Mouse (Mus musculus): ENCODE measurements around the gene Kcnj11. TPM values are rescaled to one million over a fixed set of nuclear protein-coding genes. Genes with fewer than 3 reads are reported as not detected.
A peak's percentile ranks its signal among the peaks of the same experiment; 100 is the strongest.

The Kcnj11 gene
- polyA plus RNA-seq (2015; fragmentation: Nextera tagmentation; extraction: Ambion mirVana) = 1.9 and 2.7 TPM in 2 replicates

DNA sequence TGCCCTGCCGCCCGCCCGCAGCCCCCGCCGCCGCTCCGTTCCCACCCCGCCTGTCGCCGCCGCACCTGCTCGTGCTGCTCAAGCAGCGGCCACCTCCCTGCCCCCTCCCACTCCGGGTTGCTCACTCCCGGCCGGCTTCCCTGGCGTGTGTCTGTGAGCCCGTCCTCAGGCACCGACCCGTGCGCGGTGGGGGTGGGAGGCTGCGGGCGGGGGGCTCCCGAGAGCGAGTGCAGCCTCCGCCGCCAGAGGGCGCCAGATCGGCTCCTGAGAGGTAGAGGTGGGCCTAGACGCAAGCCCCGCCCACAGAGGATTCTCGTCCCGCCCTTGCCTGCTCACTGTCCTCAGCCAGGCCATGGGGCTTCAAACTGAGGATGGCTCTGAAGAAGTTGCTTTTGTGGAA lies at the start of gene Kcnj11:
Gene Kcnj11 (minus strand): TSS at position 202 of the 400 bp plus-strand sequence.
- H3K27ac ChIP-seq (replicated peaks) = peak within 1 kb of the TSS; percentile 37; the same call in 1 of the 2 replicates
- peak within 1 kb of the TSS; percentile 83 for H3K4me2 ChIP-seq
- ATAC-seq (ENCODE audit: low FRiP score) = peak; percentile 80
- peak within 1 kb of the TSS; percentile 76 for H3K9ac ChIP-seq (replicated peaks)
- H3K9me3 ChIP-seq (replicated peaks) = no peaks in the 10 kb centered on the region
- peaks cover 56% of the 10 kb centered on the region for H3K4me1 ChIP-seq
- H3K4me3 ChIP-seq (replicated peaks) = peak within 1 kb of the TSS; percentile 64
- H3K36me3 ChIP-seq = no peaks in the 10 kb centered on the region
- WGBS = under 1% methylated on average over 33 of the region's 34 CpGs
- peaks cover under 1% of the 10 kb centered on the region; the same call in 1 of the 2 replicates for H3K27me3 ChIP-seq (replicated peaks)

DNA sequence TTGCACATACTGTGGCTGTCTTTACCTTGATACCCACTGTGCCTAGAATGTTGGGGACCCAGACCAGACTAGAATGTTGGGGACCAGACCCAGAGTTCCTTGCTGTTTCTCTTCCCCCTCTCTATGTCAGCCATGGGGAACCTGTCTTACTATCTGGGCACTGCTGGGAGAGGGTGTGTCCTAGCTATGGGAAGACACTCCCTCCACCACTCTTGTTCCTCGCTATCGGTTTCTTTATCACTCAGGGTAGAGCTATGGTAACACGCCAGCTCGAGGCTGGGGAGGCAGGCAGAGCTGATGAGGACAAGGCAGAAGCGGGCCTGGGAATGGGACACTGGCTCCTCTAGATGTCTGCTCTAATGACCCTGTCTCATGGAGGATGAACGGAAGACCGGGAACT lies 46.9 kb upstream of the Kcnj11 start:
- H3K9ac ChIP-seq (replicated peaks) = no peak overlapping the region
- H3K36me3 ChIP-seq = no peaks in the 10 kb centered on the region
- H3K27me3 ChIP-seq (replicated peaks) = no peaks in the 10 kb centered on the region
- H3K27ac ChIP-seq (replicated peaks) = no peak overlapping the region
- no peak overlapping the region for H3K4me3 ChIP-seq (replicated peaks)
- peaks cover 8% of the 10 kb centered on the region for H3K4me1 ChIP-seq
- H3K4me2 ChIP-seq = no peak overlapping the region
- WGBS = 94% methylated on average over 7 of the region's 7 CpGs
- ATAC-seq (ENCODE audit: low FRiP score) = no peak
- no peaks in the 10 kb centered on the region for H3K9me3 ChIP-seq (replicated peaks)

DNA sequence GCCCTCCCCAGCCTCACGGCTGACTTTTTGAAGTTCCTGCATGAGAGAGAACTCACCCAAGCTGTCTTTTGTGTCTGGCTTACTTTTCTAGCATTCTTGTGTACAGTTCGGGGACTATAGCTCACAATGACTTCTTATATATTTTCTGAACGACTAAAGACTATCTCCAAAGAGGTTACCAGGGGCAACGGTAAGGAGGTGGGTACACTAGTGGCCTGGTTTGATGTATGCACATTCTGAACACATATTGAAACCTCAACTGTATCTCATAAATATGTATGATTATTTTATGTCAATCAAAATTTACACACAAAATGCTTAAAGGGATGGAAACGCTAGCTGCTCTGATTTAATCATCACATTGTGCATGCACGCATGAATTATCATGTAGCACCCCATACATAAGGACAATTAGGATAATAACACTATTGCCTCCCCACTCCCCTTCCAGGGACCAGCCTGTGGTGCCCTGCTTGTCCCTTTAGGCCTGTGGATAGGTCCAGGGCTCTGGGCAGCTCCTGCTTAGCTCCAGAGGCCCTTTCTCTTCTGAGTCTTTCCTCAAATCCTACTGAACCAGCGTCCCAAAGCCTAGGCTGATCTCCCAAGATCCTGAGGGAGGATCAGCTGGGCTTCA lies 46.2 kb upstream of the Kcnj11 start:
- Histone ChIP-seq H3K27ac (replicated peaks) (no peak overlapping the region), H3K9ac (replicated peaks) (no peak overlapping the region), H3K9me3 (replicated peaks) (no peaks in the 10 kb centered on the region), H3K4me2 (no peak overlapping the region), H3K27me3 (replicated peaks) (no peaks in the 10 kb centered on the region), H3K36me3 (no peaks in the 10 kb centered on the region), H3K4me3 (replicated peaks) (no peak overlapping the region), H3K4me1 (peaks cover 8% of the 10 kb centered on the region)
- WGBS = 68% methylated on average over 7 of the region's 7 CpGs
- ATAC-seq (ENCODE audit: low FRiP score) = no peak

DNA sequence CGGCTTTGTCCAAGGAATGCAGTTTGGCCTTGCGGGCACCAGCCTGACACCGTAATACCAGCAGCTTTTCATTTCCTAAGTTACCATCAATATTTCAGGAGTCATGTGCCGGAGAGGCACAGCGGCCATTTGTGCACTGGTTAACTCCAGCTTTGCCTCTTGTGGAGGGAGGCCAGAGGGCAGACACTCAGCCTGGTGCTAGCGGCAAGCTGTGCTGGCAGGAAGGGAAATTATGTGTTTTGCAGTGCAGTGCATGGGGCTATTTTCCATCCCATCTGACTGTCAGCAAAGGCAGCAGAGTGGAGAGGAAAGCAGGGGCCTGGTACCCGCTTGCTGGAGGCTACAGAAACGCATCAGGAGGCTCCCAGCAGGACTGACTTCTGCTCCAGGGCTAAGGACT lies 43.5 kb upstream of the Kcnj11 start:
- Histone ChIP-seq H3K27ac (replicated peaks) (peak overlapping the region; percentile 41), H3K4me3 (replicated peaks) (no peak overlapping the region), H3K9ac (replicated peaks) (no peak overlapping the region), H3K4me2 (no peak overlapping the region), H3K36me3 (no peaks in the 10 kb centered on the region), H3K27me3 (replicated peaks) (peaks cover 5% of the 10 kb centered on the region; the same call in 1 of the 2 replicates), H3K9me3 (replicated peaks) (no peaks in the 10 kb centered on the region), H3K4me1 (peaks cover 8% of the 10 kb centered on the region)
- 52% methylated on average over 8 of the region's 8 CpGs for WGBS
- ATAC-seq (ENCODE audit: low FRiP score) = 0 out of 2 replicates have a peak, but pooled peaks have one; percentile 39

DNA sequence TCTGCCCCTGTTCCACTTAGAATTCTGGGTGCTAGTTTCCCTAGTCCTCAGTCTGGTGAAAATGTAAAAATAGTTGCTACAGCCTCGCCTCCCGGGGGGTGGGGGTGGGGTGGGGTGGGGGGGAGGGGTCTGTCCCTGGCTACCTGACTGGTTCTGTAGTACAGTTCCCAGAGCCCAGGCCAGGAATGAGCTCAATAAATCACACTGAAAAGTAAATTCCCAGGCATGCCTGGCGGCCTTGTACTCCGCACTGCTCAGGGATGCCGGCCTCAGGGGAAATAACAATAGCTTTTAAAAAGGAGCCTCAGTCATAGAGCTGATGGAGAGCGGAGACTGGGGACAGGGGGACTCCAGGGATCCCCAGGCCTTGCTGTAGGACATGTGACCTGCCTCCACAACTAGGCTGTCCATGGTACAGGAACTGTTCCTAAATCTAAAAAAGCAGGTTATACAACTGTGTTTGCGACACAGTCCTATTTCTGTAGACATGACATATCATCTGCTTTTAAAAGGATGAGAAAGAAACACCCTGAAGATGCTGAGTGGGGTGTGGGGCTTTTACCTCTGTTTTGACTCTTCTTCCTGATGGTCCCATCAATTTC lies 37.9 kb upstream of the Kcnj11 start:
- Histone ChIP-seq H3K4me3 (replicated peaks) (no peak overlapping the region), H3K9ac (replicated peaks) (no peak overlapping the region), H3K4me1 (peaks cover 16% of the 10 kb centered on the region), H3K27me3 (replicated peaks) (peaks cover 7% of the 10 kb centered on the region; the same call in 1 of the 2 replicates), H3K4me2 (no peak overlapping the region), H3K9me3 (replicated peaks) (no peaks in the 10 kb centered on the region), H3K27ac (replicated peaks) (no peak overlapping the region), H3K36me3 (no peaks in the 10 kb centered on the region)
- no peak for ATAC-seq (ENCODE audit: low FRiP score)
- 21% methylated on average over 7 of the region's 7 CpGs for WGBS

DNA sequence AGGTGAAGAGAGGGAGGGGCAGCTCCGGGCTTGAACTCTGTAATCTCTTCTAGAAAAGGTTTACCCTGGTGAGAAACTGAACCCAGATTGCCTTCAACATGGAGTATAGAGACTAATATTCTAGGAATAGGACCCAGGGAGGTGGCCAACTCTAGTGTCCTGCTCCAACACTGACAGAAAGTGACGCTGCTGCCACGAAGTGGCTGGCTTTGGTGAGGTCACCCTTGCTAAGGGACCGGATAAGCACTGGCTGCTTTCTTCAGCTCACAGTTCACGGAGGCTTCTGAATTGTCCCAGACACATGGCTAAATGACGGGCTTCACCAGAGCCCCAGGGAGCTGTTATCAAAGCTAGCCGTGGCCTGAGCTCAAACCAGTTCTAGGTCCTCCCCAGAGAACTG lies 33.3 kb upstream of the Kcnj11 start:
- no peak for ATAC-seq (ENCODE audit: low FRiP score)
- peaks cover 9% of the 10 kb centered on the region; the same call in 1 of the 2 replicates for H3K27me3 ChIP-seq (replicated peaks)
- no peaks in the 10 kb centered on the region for H3K36me3 ChIP-seq
- no peak overlapping the region for H3K4me3 ChIP-seq (replicated peaks)
- 35% methylated on average over 7 of the region's 7 CpGs for WGBS
- peaks cover 33% of the 10 kb centered on the region for H3K4me1 ChIP-seq
- no peak overlapping the region for H3K9ac ChIP-seq (replicated peaks)
- no peaks in the 10 kb centered on the region for H3K9me3 ChIP-seq (replicated peaks)
- no peak overlapping the region for H3K4me2 ChIP-seq
- no peak overlapping the region for H3K27ac ChIP-seq (replicated peaks)

DNA sequence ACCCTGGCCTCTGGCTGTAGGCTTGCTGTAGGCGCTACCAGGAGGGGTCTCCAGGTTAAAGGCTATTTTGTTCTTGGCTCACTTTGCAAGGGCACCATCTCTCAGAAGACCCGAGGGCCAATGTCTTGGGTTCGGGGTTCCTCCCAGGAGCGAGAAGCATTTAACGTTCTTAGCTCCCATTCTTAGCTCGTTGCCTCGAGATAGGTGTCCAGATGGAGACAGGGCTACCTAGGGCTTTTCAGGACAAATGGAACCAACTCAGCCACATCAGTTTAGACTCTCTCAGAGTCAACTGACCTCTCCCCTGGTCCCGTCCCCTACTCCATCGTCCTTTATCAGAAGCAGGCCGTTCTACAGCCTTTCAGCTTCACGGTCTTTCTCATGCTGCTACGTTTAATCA lies 31.7 kb upstream of the Kcnj11 start:
- peaks cover 36% of the 10 kb centered on the region for H3K4me1 ChIP-seq
- WGBS = 90% methylated on average over 12 of the region's 12 CpGs
- H3K9ac ChIP-seq (replicated peaks) = no peak overlapping the region
- no peaks in the 10 kb centered on the region for H3K36me3 ChIP-seq
- no peak overlapping the region for H3K4me3 ChIP-seq (replicated peaks)
- H3K4me2 ChIP-seq = no peak overlapping the region
- H3K27ac ChIP-seq (replicated peaks) = peak overlapping the region; percentile 38; the same call in 1 of the 2 replicates
- ATAC-seq (ENCODE audit: low FRiP score) = no peak
- peaks cover 9% of the 10 kb centered on the region; the same call in 1 of the 2 replicates for H3K27me3 ChIP-seq (replicated peaks)
- no peaks in the 10 kb centered on the region for H3K9me3 ChIP-seq (replicated peaks)

DNA sequence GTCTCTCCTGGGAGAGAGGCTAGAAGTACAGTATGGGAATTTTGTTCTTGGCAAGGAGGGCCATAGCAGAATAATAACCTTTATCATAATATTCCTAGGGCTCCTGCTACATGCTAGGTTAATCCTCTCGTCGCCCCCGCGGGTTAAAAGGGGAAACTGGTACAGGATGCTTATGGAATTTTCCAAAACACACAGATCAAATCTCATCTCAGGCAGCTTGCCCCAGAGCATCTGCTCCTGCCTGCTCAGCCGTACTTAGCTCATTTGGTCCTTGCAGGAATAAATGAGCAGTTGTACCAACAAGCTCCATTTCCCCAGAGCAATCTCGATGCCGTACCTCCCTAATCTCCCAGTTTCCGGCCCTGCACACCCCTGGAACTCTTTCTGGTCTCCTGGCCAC lies 31.2 kb upstream of the Kcnj11 start:
- H3K4me2 ChIP-seq = no peak overlapping the region
- H3K27ac ChIP-seq (replicated peaks) = peak overlapping the region; percentile 38; the same call in 1 of the 2 replicates
- H3K36me3 ChIP-seq = no peaks in the 10 kb centered on the region
- ATAC-seq (ENCODE audit: low FRiP score) = no peak
- no peak overlapping the region for H3K4me3 ChIP-seq (replicated peaks)
- 64% methylated on average over 8 of the region's 8 CpGs for WGBS
- peaks cover 36% of the 10 kb centered on the region for H3K4me1 ChIP-seq
- peaks cover 9% of the 10 kb centered on the region; the same call in 1 of the 2 replicates for H3K27me3 ChIP-seq (replicated peaks)
- no peak overlapping the region for H3K9ac ChIP-seq (replicated peaks)
- no peaks in the 10 kb centered on the region for H3K9me3 ChIP-seq (replicated peaks)

DNA sequence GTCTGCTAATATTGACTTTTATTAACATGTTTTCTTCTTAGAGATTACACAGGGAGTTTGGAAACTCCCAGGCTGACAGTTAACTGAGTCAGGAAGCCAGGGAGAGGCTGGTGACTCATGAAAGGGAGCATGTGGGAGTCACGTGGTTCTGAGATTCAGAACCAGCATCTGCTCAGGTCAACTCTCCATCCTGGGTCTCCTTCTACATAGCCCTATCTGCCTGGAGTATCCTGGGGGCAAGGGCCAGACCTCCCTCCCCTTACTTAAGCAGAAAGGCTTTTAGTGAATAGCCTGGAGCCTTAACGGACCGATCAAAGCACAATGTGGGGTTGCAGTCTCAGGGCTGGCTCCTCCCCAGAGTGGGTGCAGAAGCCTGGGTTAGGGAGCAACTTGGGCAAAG lies 30.7 kb upstream of the Kcnj11 start:
- Histone ChIP-seq H3K4me1 (peaks cover 36% of the 10 kb centered on the region), H3K9ac (replicated peaks) (no peak overlapping the region), H3K4me3 (replicated peaks) (no peak overlapping the region), H3K36me3 (no peaks in the 10 kb centered on the region), H3K27me3 (replicated peaks) (peaks cover 12% of the 10 kb centered on the region; the same call in 1 of the 2 replicates), H3K4me2 (no peak overlapping the region), H3K9me3 (replicated peaks) (no peaks in the 10 kb centered on the region), H3K27ac (replicated peaks) (no peak overlapping the region)
- no peak for ATAC-seq (ENCODE audit: low FRiP score)
- WGBS = 14% methylated on average over 3 of the region's 3 CpGs

DNA sequence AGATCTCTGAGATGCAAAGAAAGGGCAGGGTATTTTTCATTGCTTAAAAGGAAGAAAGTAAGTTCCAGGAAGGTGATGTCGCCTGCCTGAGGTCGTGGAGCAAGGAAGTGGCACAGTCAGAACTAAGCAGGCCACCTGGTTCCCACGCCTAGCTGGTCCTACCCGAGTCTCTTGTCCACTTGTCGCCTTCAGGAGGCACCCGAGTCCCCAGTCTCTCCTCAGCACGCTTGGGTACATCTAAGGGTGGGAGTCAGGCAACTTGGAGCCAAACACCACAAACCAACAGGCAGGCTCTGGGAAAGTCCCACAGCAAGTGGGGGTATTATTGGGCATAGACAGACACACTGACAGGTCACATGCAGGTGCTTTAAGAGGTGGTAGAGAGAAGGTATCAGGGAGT lies 30.2 kb upstream of the Kcnj11 start:
- ATAC-seq (ENCODE audit: low FRiP score) = no peak
- 71% methylated on average over 7 of the region's 7 CpGs for WGBS

DNA sequence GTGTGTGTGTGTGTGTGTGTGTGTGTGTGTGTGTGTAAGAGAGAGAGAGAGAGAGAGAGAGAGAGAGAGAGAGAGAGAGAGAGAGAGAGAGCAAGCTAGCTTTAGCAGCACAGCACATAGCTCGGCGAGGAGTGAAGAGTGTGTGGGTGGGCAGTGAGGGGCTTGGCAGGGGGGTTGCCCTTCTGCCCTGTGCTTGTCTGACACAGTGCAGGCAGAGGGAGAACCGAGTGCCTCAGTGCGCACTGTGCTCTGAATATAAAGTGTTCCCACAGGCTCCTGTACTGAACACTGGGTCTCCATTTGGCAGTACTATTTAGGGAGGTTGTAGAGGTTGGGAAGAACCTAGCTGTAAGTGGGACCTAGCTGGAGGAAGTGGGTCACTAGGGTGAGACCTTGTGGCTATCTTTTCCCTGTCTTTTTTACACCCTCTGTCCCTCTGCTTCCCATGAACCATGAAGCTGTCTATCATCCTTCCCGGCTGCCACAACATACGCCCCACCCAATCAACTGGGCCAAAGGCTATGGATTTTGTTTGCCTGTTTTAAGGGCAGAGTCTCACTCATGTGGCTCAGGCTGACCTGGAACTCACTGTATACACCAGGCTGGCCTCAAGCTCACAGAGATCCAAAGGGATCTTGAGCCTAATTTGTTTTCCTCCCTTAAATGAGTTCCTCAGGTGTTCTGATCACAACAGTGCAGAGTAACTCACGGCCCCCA lies 29.1 kb upstream of the Kcnj11 start:
- H3K27ac ChIP-seq (replicated peaks) = no peak overlapping the region
- WGBS = 48% methylated on average over 7 of the region's 7 CpGs
- no peak overlapping the region for H3K4me3 ChIP-seq (replicated peaks)
- H3K4me2 ChIP-seq = no peak overlapping the region
- ATAC-seq (ENCODE audit: low FRiP score) = no peak
- H3K9me3 ChIP-seq (replicated peaks) = no peaks in the 10 kb centered on the region
- H3K4me1 ChIP-seq = peaks cover 38% of the 10 kb centered on the region
- peaks cover 9% of the 10 kb centered on the region; the same call in 1 of the 2 replicates for H3K27me3 ChIP-seq (replicated peaks)
- no peak overlapping the region for H3K9ac ChIP-seq (replicated peaks)
- no peaks in the 10 kb centered on the region for H3K36me3 ChIP-seq

More for the DNA sequence above, 30.2 kb upstream of the Kcnj11 start:
- Histone ChIP-seq H3K27ac (replicated peaks) (no peak overlapping the region), H3K4me1 (peaks cover 36% of the 10 kb centered on the region), H3K9me3 (replicated peaks) (no peaks in the 10 kb centered on the region), H3K4me3 (replicated peaks) (no peak overlapping the region), H3K4me2 (no peak overlapping the region), H3K9ac (replicated peaks) (no peak overlapping the region), H3K36me3 (no peaks in the 10 kb centered on the region), H3K27me3 (replicated peaks) (peaks cover 9% of the 10 kb centered on the region; the same call in 1 of the 2 replicates)
